In the genomic region with DNA sequence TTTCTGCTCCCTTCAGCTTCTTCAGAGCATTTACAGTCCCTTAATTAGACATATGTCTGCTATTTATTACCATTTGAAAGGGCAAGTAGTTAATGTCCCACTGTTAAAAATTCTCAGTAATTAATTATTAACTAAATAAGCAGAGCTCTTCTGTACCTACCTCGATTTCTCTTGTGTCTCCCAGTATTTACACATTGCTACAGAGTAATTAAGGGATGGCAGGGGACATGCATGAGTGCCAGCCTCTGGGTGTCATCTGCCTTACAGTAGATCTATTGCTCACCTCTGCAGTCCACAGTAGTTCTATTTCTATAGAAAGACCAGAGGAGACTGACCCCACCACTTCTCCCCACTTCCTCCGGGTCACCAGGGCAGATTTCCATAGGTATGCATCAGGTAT, we compare ENCODE assay signal across 32 mouse cellular contexts.
"Had no signal": no experiment of that assay in that cellular context is flagged by ENCODE, and none has a peak within 500 bp of the region (broad histone marks: within the 10 kb centered on the region; RNA-seq: fewer than 3 reads in every experiment).

No protein-coding gene starts in this region.

- H3K36me3 ChIP-seq: heart, embryonic 10.5 days; heart, embryonic 12.5 days; heart, embryonic 13.5 days; heart, embryonic 15.5 days; hindbrain, embryonic 10.5 days; hindbrain, embryonic 12.5 days; hindbrain, embryonic 13.5 days; hindbrain, embryonic 15.5 days; intestine, embryonic 15.5 days had no signal

- H3K4me2 ChIP-seq: heart, embryonic 11.5 days; heart, embryonic 12.5 days; heart, embryonic 13.5 days; heart, embryonic 15.5 days; hindbrain, embryonic 12.5 days; hindbrain, embryonic 13.5 days; hindbrain, embryonic 14.5 days; hindbrain, embryonic 15.5 days; intestine, embryonic 15.5 days had no signal

- H3K27ac ChIP-seq: heart, adult 2 months; heart, embryonic 10.5 days; heart, embryonic 13.5 days; heart, embryonic 15.5 days; hindbrain, embryonic 10.5 days; hindbrain, embryonic 12.5 days; hindbrain, embryonic 13.5 days; hindbrain, embryonic 14.5 days; hindbrain, embryonic 15.5 days; hindbrain, postnatal 0 days; intestine, embryonic 15.5 days; layer of hippocampus, adult 2 months; left cerebral cortex, adult 2 months had no signal

- ATAC-seq: hindbrain, embryonic 16.5 days; hindbrain, postnatal 0 days; inflammation-experienced regulatory T-cells, adult 6 months; intestine, embryonic 15.5 days; intestine, embryonic 16.5 days; intestine, postnatal 0 days had no signal

- H3K27me3 ChIP-seq: heart, embryonic 12.5 days; heart, embryonic 13.5 days; heart, embryonic 15.5 days; hindbrain, embryonic 12.5 days; hindbrain, embryonic 13.5 days; hindbrain, embryonic 15.5 days; intestine, embryonic 15.5 days had no signal

- H3K4me1 ChIP-seq: heart, embryonic 10.5 days; heart, embryonic 12.5 days; heart, embryonic 13.5 days; heart, embryonic 15.5 days; hindbrain, embryonic 10.5 days; hindbrain, embryonic 12.5 days; hindbrain, embryonic 13.5 days; hindbrain, embryonic 15.5 days; intestine, embryonic 15.5 days had no signal

- H3K4me3 ChIP-seq: heart, adult 2 months; heart, embryonic 10.5 days; heart, embryonic 12.5 days; heart, embryonic 13.5 days; heart, embryonic 15.5 days; hindbrain, embryonic 10.5 days; hindbrain, embryonic 12.5 days; hindbrain, embryonic 13.5 days; hindbrain, embryonic 15.5 days; intestine, embryonic 15.5 days; layer of hippocampus, adult 2 months; left cerebral cortex, adult 2 months had no signal

- DNase-seq: heart, adult 2 months; heart, postnatal 10 days; heart, postnatal 14 days; heart, postnatal 36 days; heart, postnatal 4 days; kidney, adult 11 months; kidney, adult 18-20 months; kidney, adult 2 months; kidney, adult 8-10 months; kidney, adult 9 months; kidney, postnatal 10 days; kidney, postnatal 14 days; layer of hippocampus, adult 9-11 months; layer of hippocampus, postnatal 36 days had no signal

- H3K9ac ChIP-seq: heart, embryonic 12.5 days; heart, embryonic 13.5 days; heart, embryonic 15.5 days; hindbrain, embryonic 12.5 days; hindbrain, embryonic 13.5 days; hindbrain, embryonic 14.5 days; hindbrain, embryonic 15.5 days; intestine, embryonic 15.5 days had no signal

- H3K9me3 ChIP-seq: heart, embryonic 10.5 days; heart, embryonic 12.5 days; heart, embryonic 13.5 days; heart, embryonic 15.5 days; hindbrain, embryonic 10.5 days; hindbrain, embryonic 12.5 days; hindbrain, embryonic 13.5 days; hindbrain, embryonic 15.5 days; intestine, embryonic 15.5 days had no signal
